Mouse (Mus musculus): ENCODE measurements around the gene Cldn13.

DNA sequence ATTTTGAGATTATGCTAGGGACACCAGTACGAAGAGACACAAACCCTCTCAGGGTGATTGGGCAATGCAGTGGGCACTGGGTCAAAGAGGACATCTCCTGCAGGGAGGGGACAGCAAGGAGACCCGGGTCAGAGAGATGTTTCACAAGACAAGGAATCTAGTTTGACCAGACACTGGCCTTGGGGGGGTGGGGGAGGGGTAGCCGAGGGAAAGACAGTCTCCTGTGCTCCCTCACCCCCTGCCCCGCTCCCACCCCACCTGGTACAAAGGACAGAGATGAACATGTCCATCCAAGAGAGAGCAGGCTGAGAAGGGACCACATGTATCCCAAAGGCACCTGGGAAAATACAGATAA lies 32.7 kb upstream of the Cldn13 start:
- no peak for TF ChIP-seq CTCF (IDR thresholded peaks at IDR 0.05; ENCODE audit: extremely low read depth, insufficient read depth, insufficient read length, insufficient replicate concordance)
- no peak for TF ChIP-seq POLR2A (IDR thresholded peaks at IDR 0.05; ENCODE audit: low read depth, low read length)

Data from spleen, adult 2 months (tissue).